Mouse (Mus musculus): ENCODE data around the gene Prss58. TPM values are rescaled to one million over a fixed set of nuclear protein-coding genes. Genes with fewer than 3 reads are reported as not detected.

Prss58 gene
- total and polyA plus RNA-seq, 2 experiments from 2014 or later, result not detected

DNA sequence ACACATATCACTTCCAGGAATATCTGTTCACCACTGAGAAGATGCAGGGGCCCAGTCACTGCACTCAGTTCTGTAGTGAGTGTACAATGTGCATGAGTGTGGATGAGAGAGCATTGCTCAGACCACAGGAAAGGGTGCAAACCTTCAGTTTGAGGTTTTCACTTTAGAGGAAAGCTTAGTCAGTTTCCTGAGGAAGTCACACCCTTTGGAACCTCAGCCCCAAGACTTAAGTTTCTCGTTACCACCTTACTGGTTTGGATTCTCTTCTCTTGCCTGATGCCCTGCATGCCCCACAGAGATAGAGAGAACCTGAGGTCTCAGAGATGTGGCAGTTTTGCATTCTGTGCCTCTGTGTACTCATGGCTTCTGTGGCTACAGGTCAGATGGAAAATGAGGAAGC is 9.2 kb downstream of the Prss58 start:
- no peak overlapping the region for H3K4me3 ChIP-seq (ENCODE audit: low read depth, low read length)
- TF ChIP-seq CTCF (IDR thresholded peaks at IDR 0.05), result no peak
- DNase-seq (ENCODE audit: low spot score) (no peak), ATAC-seq (ENCODE audit: low FRiP score) (no peak)
- H3K27ac ChIP-seq (ENCODE audit: low read depth, low read length), result no peak overlapping the region
- WGBS, result 75% methylated on average over 1 of the region's 1 CpGs
- H3K4me1 ChIP-seq (ENCODE audit: insufficient read depth, low read length), result no peaks in the 10 kb centered on the region
- no peak overlapping the region for H3K4me2 ChIP-seq (ENCODE audit: low read depth, low read length, poor library complexity, severe bottlenecking)
- H3K27me3 ChIP-seq (ENCODE audit: insufficient read depth, low read length), result no peaks in the 10 kb centered on the region
- no peaks in the 10 kb centered on the region for H3K9me3 ChIP-seq (ENCODE audit: low read length)
- no peak overlapping the region for H3K9ac ChIP-seq (replicated peaks; ENCODE audit: low read length, poor library complexity, severe bottlenecking)
- no peaks in the 10 kb centered on the region for H3K36me3 ChIP-seq (ENCODE audit: insufficient read depth, low read length)

DNA sequence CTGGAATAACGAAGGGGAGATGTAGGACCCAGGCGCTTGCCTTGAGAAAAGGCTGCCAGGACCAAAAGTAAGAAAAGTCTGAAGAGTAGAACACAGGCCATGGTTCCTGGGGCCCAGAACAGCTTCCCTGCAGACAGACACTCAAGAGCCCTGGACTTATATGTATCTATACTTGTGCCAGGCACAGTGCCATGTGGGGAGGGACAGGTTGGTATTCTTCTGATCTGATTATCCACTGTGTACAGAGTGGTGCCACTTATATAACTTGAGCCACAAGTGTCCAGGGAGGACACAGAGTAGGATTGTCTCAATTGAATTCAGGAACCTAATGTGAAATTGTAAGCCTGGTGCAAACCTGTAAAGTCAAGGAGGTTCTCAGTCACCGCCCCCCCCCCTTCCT is 12.8 kb downstream of the Prss58 start, which contains the start of gene Moxd2:
Gene Moxd2, minus strand, starts transcription at position 101 of the 400 bp plus-strand sequence.
- WGBS, result 87% methylated on average over 3 of the region's 3 CpGs
- ATAC-seq (ENCODE audit: low FRiP score), result no peak
- no peak within 1 kb of the TSS for H3K9ac ChIP-seq (replicated peaks; ENCODE audit: low read length, poor library complexity, severe bottlenecking)

GRCm38 (mm10) chr6:40845283-40845682 is 54.9 kb downstream of the Prss58 start:
- no peaks in the 10 kb centered on the region for H3K36me3 ChIP-seq (ENCODE audit: insufficient read depth, low read length)
- peak; percentile 53 for TF ChIP-seq CTCF (IDR thresholded peaks at IDR 0.05)
- no peak overlapping the region for H3K4me3 ChIP-seq (ENCODE audit: low read depth, low read length)
- DNase-seq (ENCODE audit: low spot score) (peak; percentile 10), ATAC-seq (ENCODE audit: low FRiP score) (no peak)
- H3K9me3 ChIP-seq (ENCODE audit: low read length), result no peaks in the 10 kb centered on the region
- H3K4me1 ChIP-seq (ENCODE audit: insufficient read depth, low read length), result no peaks in the 10 kb centered on the region
- H3K27ac ChIP-seq (ENCODE audit: low read depth, low read length), result no peak overlapping the region
- H3K27me3 ChIP-seq (ENCODE audit: insufficient read depth, low read length), result no peaks in the 10 kb centered on the region
- H3K4me2 ChIP-seq (ENCODE audit: low read depth, low read length, poor library complexity, severe bottlenecking), result no peak overlapping the region
- H3K9ac ChIP-seq (replicated peaks; ENCODE audit: low read length, poor library complexity, severe bottlenecking), result no peak overlapping the region

More for the DNA sequence above, 12.8 kb downstream of the Prss58 start, which contains the start of gene Moxd2:
- Histone ChIP-seq H3K4me1 (ENCODE audit: insufficient read depth, low read length) (no peaks in the 10 kb centered on the region), H3K36me3 (ENCODE audit: insufficient read depth, low read length) (no peaks in the 10 kb centered on the region), H3K9me3 (ENCODE audit: low read length) (no peaks in the 10 kb centered on the region), H3K4me2 (ENCODE audit: low read depth, low read length, poor library complexity, severe bottlenecking) (no peak within 1 kb of the TSS), H3K27me3 (ENCODE audit: insufficient read depth, low read length) (no peaks in the 10 kb centered on the region), H3K4me3 (ENCODE audit: low read depth, low read length) (no peak within 1 kb of the TSS), H3K27ac (ENCODE audit: low read depth, low read length) (no peak within 1 kb of the TSS)
- TF ChIP-seq CTCF (IDR thresholded peaks at IDR 0.05), result no peak
- no peak for DNase-seq (ENCODE audit: low spot score)

Other genes with a start within 250 kb of the Prss58 start
- gene Moxd2, start 12.9 kb downstream of the Prss58 start, total RNA-seq (2014; rRNA removed), result not detected in 2 replicates
- not detected in 2 replicates for gene Moxd2, start 12.9 kb downstream of the Prss58 start, polyA plus RNA-seq (2015; fragmentation: Nextera tagmentation; extraction: Ambion mirVana)
- not detected in 2 replicates for gene 1700074P13Rik, start 40.2 kb upstream of the Prss58 start, total RNA-seq (2014; rRNA removed)
- not detected in 2 replicates for gene 1700074P13Rik, start 40.2 kb upstream of the Prss58 start, polyA plus RNA-seq (2015; fragmentation: Nextera tagmentation; extraction: Ambion mirVana)
- not detected in 2 replicates for gene Gm4744, start 51.5 kb upstream of the Prss58 start, total RNA-seq (2014; rRNA removed)
- gene Gm4744, start 51.5 kb upstream of the Prss58 start, polyA plus RNA-seq (2015; fragmentation: Nextera tagmentation; extraction: Ambion mirVana), result not detected in 2 replicates
- not detected in 2 replicates for gene 1810009J06Rik, start 64.4 kb upstream of the Prss58 start, total RNA-seq (2014; rRNA removed)
- gene 1810009J06Rik, start 64.4 kb upstream of the Prss58 start, polyA plus RNA-seq (2015; fragmentation: Nextera tagmentation; extraction: Ambion mirVana), result 0.20 TPM in 1 of 2 replicates, not detected in the other
- not detected in 2 replicates for gene Gm2663, start 99.1 kb upstream of the Prss58 start, total RNA-seq (2014; rRNA removed)
- gene Gm2663, start 99.1 kb upstream of the Prss58 start, polyA plus RNA-seq (2015; fragmentation: Nextera tagmentation; extraction: Ambion mirVana), result 0.25 TPM in 1 of 2 replicates, not detected in the other
- gene 2210010C04Rik, start 135.1 kb upstream of the Prss58 start, total RNA-seq (2014; rRNA removed), result not detected in 2 replicates
- gene 2210010C04Rik, start 135.1 kb upstream of the Prss58 start, polyA plus RNA-seq (2015; fragmentation: Nextera tagmentation; extraction: Ambion mirVana), result not detected in 2 replicates